Mouse (Mus musculus) ES-E14 (cell line): ENCODE measurements around the gene Nrxn3. TPM values are rescaled to one million over a fixed set of nuclear protein-coding genes. Genes with fewer than 3 reads are reported as not detected.

Experiments used
- DNase-seq: peaks from one replicate; pipeline ENCODE4 v3.0.0-alpha.2; 2013; ENCODE audit warnings: low read depth, low spot score
- H3K27ac ChIP-seq: 2 replicates; pipeline ENCODE4 v1.5.1; 2012; ENCODE audit warnings: low read depth, mild to moderate bottlenecking, low read length, moderate library complexity, mixed read lengths; ENCODE audit not compliant: poor library complexity, insufficient read depth, severe bottlenecking
- H3K36me3 ChIP-seq: 2 replicates; pipeline ENCODE4 v1.6.1; 2012; ENCODE audit warnings: mild to moderate bottlenecking, low read length, moderate library complexity, mixed read lengths; ENCODE audit not compliant: control insufficient read depth, poor library complexity, insufficient read depth, severe bottlenecking
- H3K4me1 ChIP-seq, 2 experiments: fragments of 150-350 bp in 1 of 2; sonication (generic) in 1 of 2; 2 replicates each; pipeline ENCODE4 v1.6.1; 2012; ENCODE audit warnings: low read length in 2 of 2, mild to moderate bottlenecking in 1 of 2, mixed read lengths in 1 of 2; ENCODE audit not compliant: control insufficient read depth in 2 of 2, insufficient read depth in 2 of 2, poor library complexity in 1 of 2
- H3K4me3 ChIP-seq, 2 experiments: fragments of 150-350 bp in 1 of 2; sonication (generic) in 1 of 2; 2 replicates each; pipeline ENCODE4 v1.5.1; 2012; ENCODE audit warnings: low read length in 2 of 2, low read depth in 1 of 2, mild to moderate bottlenecking in 1 of 2, mixed read lengths in 1 of 2; ENCODE audit not compliant: insufficient read depth in 1 of 2, poor library complexity in 1 of 2, severe bottlenecking in 1 of 2
- H3K9ac ChIP-seq: 2 replicates; pipeline ENCODE4 v1.6.1; 2012; ENCODE audit warnings: low read depth, mild to moderate bottlenecking, low read length, mixed read lengths; ENCODE audit not compliant: poor library complexity, insufficient read depth, severe bottlenecking
- H3K9me3 ChIP-seq: fragments of 150-350 bp; sonication (generic); 2 replicates; pipeline ENCODE4 v1.6.1; 2012; ENCODE audit warnings: low read depth, mild to moderate bottlenecking, low read length; ENCODE audit not compliant: control insufficient read depth, insufficient read depth
- CHD2 ChIP-seq: IDR thresholded peaks from 2 replicates; pipeline ENCODE4 v1.6.1; 2014; ENCODE audit warnings: mild to moderate bottlenecking, low read depth, low read length, inconsistent platforms
- HCFC1 ChIP-seq: IDR thresholded peaks from 2 replicates; pipeline ENCODE4 v1.6.1; 2012; ENCODE audit warnings: low read length, inconsistent platforms, borderline replicate concordance; ENCODE audit not compliant: insufficient read depth
- MAFK ChIP-seq: IDR thresholded peaks from 2 replicates; pipeline ENCODE4 v1.6.1; 2014; ENCODE audit warnings: mild to moderate bottlenecking, low read depth, low read length, inconsistent platforms; ENCODE audit not compliant: insufficient read depth
- ZC3H11A ChIP-seq: IDR thresholded peaks from 2 replicates; pipeline ENCODE4 v1.6.1; 2012; ENCODE audit warnings: low read depth, mild to moderate bottlenecking, inconsistent platforms, low read length, borderline replicate concordance
- ZNF384 ChIP-seq: IDR thresholded peaks from 2 replicates; pipeline ENCODE4 v1.6.1; 2012; ENCODE audit warnings: low read depth, low read length, inconsistent platforms
- in situ Hi-C, 2 experiments: fragments of 600-800 bp; cut with MboI; formaldehyde crosslinking; loops; one replicate each; pipeline ENCODE4 v1.15.1; 2025; ENCODE audit warnings: low sequenced_read_pairs in 2 of 2, inconsistent platforms in 1 of 2; ENCODE audit not compliant: unreplicated experiment in 2 of 2
- total RNA-seq: library from RNA; depleted of rRNA; stranded (reverse); fragments of 300-350 nt; gene quantifications from 2 replicates; pipeline ENCODE4 v1.2.3, GENCODE M21; 2012

The Nrxn3 gene
- total RNA-seq, 1 experiment: 0.13 TPM

GRCm38 (mm10) chr12:90113351-90113791 is 1390.7 kb downstream of the Nrxn3 start:
- H3K27ac ChIP-seq: no peak overlapping the region
- no peak overlapping the region for H3K9ac ChIP-seq
- TF ChIP-seq ZC3H11A (no peak), HCFC1 (no peak), ZNF384 (no peak), CHD2 (no peak), MAFK (no peak)
- H3K9me3 ChIP-seq: no peaks in the 10 kb centered on the region
- in situ Hi-C loops: no loop called here
- H3K4me1 ChIP-seq: no peaks in the 10 kb centered on the region
- H3K4me3 ChIP-seq: no peak overlapping the region
- H3K36me3 ChIP-seq: no peaks in the 10 kb centered on the region
- DNase-seq: no peak

- H3K9ac ChIP-seq: no peak overlapping the region
- in situ Hi-C loops: no loop called here
- H3K27ac ChIP-seq: no peak overlapping the region
- no peaks in the 10 kb centered on the region for H3K9me3 ChIP-seq
- TF ChIP-seq ZNF384: no peak
- no peak for TF ChIP-seq HCFC1
- TF ChIP-seq MAFK: no peak
- TF ChIP-seq CHD2: no peak
- TF ChIP-seq ZC3H11A: no peak
- DNase-seq: no peak
- no peaks in the 10 kb centered on the region for H3K36me3 ChIP-seq
- no peaks in the 10 kb centered on the region for H3K4me1 ChIP-seq
- no peak overlapping the region for H3K4me3 ChIP-seq
These were observed 1409.5 kb downstream of the Nrxn3 start for GRCm38 (mm10) chr12:90131927-90132869.

GRCm38 (mm10) chr12:90142011-90142410 is 1419.3 kb downstream of the Nrxn3 start:
- H3K27ac ChIP-seq: no peak overlapping the region
- no peaks in the 10 kb centered on the region for H3K4me1 ChIP-seq
- TF ChIP-seq ZC3H11A: no peak
- TF ChIP-seq ZNF384: no peak
- TF ChIP-seq HCFC1: no peak
- TF ChIP-seq MAFK: no peak
- no peak for TF ChIP-seq CHD2
- H3K4me3 ChIP-seq: no peak overlapping the region
- in situ Hi-C loops: no loop called here
- no peaks in the 10 kb centered on the region for H3K9me3 ChIP-seq
- no peaks in the 10 kb centered on the region for H3K36me3 ChIP-seq
- no peak for DNase-seq
- no peak overlapping the region for H3K9ac ChIP-seq

- TF ChIP-seq CHD2 (no peak), MAFK (no peak), ZC3H11A (no peak), HCFC1 (no peak), ZNF384 (no peak)
- no peak for DNase-seq
- no peaks in the 10 kb centered on the region for H3K4me1 ChIP-seq
- H3K36me3 ChIP-seq: no peaks in the 10 kb centered on the region
- no peak overlapping the region for H3K9ac ChIP-seq
- H3K9me3 ChIP-seq: no peaks in the 10 kb centered on the region
- H3K27ac ChIP-seq: no peak overlapping the region
- in situ Hi-C loops: no loop called here
- H3K4me3 ChIP-seq: no peak overlapping the region
These were observed 1421.6 kb downstream of the Nrxn3 start for GRCm38 (mm10) chr12:90144247-90144646.

- no peaks in the 10 kb centered on the region for H3K4me1 ChIP-seq
- no peak for DNase-seq
- no peak overlapping the region for H3K27ac ChIP-seq
- no peak overlapping the region for H3K9ac ChIP-seq
- TF ChIP-seq ZC3H11A (no peak), MAFK (no peak), HCFC1 (no peak), ZNF384 (no peak), CHD2 (no peak)
- no peak overlapping the region for H3K4me3 ChIP-seq
- H3K36me3 ChIP-seq: no peaks in the 10 kb centered on the region
- H3K9me3 ChIP-seq: no peaks in the 10 kb centered on the region
- in situ Hi-C loops: no loop called here
These were observed 1435.6 kb downstream of the Nrxn3 start for GRCm38 (mm10) chr12:90158131-90158772.
